Mouse (Mus musculus) forebrain, embryonic 15.5 days (tissue): ENCODE results near the gene Znhit6. TPM values are rescaled to one million over a fixed set of nuclear protein-coding genes. Genes with fewer than 3 reads are reported as not detected.
A peak's percentile ranks its signal among the peaks of the same experiment; 100 is the strongest.

ENCODE experiments used
- ATAC-seq: fragments of 200-750 bp; cut with Nextera tagmentation; replicated peaks from 2 replicates; pipeline ENCODE4 v1.8.0; 2017; ENCODE audit warnings: mild to moderate bottlenecking, moderate TSS enrichment, moderate library complexity
- H3K27ac ChIP-seq: fragments of 300-500 bp; sonication (generic); replicated peaks from 2 replicates; pipeline ENCODE4 v1.5.1; 2015; ENCODE audit warnings: mild to moderate bottlenecking, inconsistent platforms
- H3K27me3 ChIP-seq: fragments of 300-500 bp; sonication (generic); 2 replicates; pipeline ENCODE4 v1.6.1; 2015; ENCODE audit warnings: inconsistent platforms
- H3K36me3 ChIP-seq: fragments of 300-500 bp; sonication (generic); 2 replicates; pipeline ENCODE4 v1.6.1; 2015; ENCODE audit warnings: mild to moderate bottlenecking, inconsistent platforms
- H3K4me1 ChIP-seq: fragments of 300-500 bp; sonication (generic); 2 replicates; pipeline ENCODE4 v1.6.1; 2015; ENCODE audit warnings: inconsistent platforms
- H3K4me2 ChIP-seq: fragments of 300-500 bp; sonication (generic); replicated peaks from 2 replicates; pipeline ENCODE4 v1.6.1; 2015; ENCODE audit warnings: mild to moderate bottlenecking, inconsistent platforms
- H3K4me3 ChIP-seq: fragments of 300-500 bp; sonication (generic); 2 replicates; pipeline ENCODE4 v1.5.1; 2015; ENCODE audit warnings: mild to moderate bottlenecking, inconsistent platforms
- H3K9ac ChIP-seq: fragments of 300-500 bp; sonication (generic); replicated peaks from 2 replicates; pipeline ENCODE4 v1.6.1; 2015; ENCODE audit warnings: mild to moderate bottlenecking, inconsistent platforms
- H3K9me3 ChIP-seq: fragments of 300-500 bp; sonication (generic); 2 replicates; pipeline ENCODE4 v1.6.1; 2016; ENCODE audit warnings: inconsistent platforms
- WGBS: fragments of 180-500 bp; shearing (Covaris S2); methylation state at CpG from one replicate; pipeline ENCODE4 v1.1.7; 2015; ENCODE audit warnings: mixed read lengths; 5-methylcytosine and 5-hydroxymethylcytosine counted together
- polyA plus RNA-seq: library from polyadenylated mRNA; unstranded; fragments of >200 nt; fragmentation: Nextera tagmentation; extraction: Ambion mirVana; gene quantifications from 2 replicates; pipeline ENCODE4 v1.2.1, GENCODE M21; 2015

Znhit6 gene
- polyA plus RNA-seq, 1 experiment from 2014 or later = 27.8 TPM

DNA sequence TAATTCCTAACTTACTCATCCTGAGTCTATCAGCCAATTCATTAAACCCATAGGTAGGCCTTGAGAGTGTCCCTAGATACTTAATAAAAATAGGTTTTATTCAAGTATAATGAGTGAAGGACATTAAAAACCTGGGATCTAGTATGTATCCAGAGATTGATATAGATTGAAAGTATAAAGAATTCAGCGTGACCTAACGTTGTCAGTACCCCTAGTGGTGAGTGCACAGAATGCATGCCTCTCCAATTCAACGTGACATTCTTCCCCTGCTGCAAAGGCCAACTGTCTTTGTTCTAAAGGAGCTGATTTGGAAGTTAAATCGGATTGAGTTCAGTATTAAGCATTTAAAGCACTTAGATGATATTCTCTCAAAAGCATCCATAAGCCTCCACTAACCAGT lies 36.7 kb downstream of the Znhit6 start:
- no peaks in the 10 kb centered on the region for H3K36me3 ChIP-seq
- no peaks in the 10 kb centered on the region for H3K9me3 ChIP-seq
- H3K27me3 ChIP-seq = no peaks in the 10 kb centered on the region
- 17% methylated on average over 4 of the region's 4 CpGs for WGBS
- H3K9ac ChIP-seq = no peak overlapping the region
- H3K4me2 ChIP-seq = no peak overlapping the region
- no peak overlapping the region for H3K27ac ChIP-seq
- H3K4me3 ChIP-seq = no peak overlapping the region
- ATAC-seq = no peak
- peaks cover 13% of the 10 kb centered on the region for H3K4me1 ChIP-seq

DNA sequence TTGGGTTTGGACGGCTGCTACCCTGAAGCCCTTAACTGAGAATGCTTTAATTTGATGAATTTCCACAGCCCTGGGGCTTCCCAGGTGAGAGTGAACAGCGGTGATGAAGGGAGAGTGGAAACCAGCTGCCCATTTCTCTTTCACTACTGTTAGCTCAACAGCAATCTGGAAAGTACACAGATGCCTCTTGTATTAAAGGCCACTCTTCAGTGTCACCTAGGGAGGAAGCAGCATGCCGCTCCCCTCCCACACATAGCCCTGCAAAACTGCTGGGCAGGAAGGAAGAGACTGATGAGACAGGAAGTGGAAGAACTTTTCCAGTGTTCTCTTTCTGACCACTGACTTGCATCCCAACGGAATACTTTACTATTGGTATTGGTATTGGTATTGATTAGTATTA lies 37.2 kb downstream of the Znhit6 start:
- Histone ChIP-seq H3K36me3 (no peaks in the 10 kb centered on the region), H3K4me1 (peaks cover 13% of the 10 kb centered on the region), H3K9ac (no peak overlapping the region), H3K4me3 (no peak overlapping the region), H3K4me2 (no peak overlapping the region), H3K9me3 (no peaks in the 10 kb centered on the region), H3K27ac (no peak overlapping the region), H3K27me3 (no peaks in the 10 kb centered on the region)
- 90% methylated on average over 4 of the region's 4 CpGs for WGBS
- no peak; the same call in 1 of the 2 replicates for ATAC-seq

DNA sequence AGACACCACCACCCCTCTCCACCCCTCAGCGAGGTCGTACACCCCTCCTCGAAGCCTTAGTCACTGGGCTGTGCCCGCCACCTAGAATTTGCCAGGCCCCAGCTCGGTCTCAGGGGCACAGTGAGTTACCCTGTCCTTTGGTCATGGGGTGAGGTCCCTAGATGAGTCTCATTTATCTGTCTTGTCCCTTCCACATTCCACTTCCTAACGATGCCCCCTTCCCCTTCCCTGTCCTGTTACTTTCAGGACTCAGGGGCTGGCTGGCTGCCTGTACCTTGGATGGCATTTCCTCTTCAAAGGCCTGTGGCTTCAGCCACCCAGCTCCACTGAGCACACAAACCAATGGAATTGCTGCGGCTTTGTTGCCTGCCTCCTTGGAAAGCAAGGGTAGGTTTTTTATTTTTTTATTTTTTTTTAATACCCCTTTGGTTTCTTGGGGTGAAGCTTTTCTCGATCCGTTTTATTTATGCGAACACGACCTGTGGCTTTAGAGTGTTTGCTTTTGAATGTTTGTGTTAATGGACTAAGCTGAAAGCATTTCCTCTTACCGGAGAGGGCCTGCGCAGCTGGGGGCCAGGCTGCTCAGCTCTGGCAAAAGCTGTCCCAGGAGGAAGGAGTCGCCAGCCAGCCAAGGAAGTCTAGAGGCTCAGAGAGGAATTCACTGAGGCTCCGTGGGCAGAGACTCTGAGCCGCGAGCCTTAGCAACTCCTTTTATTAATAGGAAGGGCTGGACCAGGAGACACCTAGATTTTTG lies 38.5 kb downstream of the Znhit6 start:
- Histone ChIP-seq H3K9me3 (no peaks in the 10 kb centered on the region), H3K27ac (0 out of 2 replicates have a peak overlapping the region, but pooled peaks have one; percentile 34), H3K4me1 (peaks cover 13% of the 10 kb centered on the region), H3K36me3 (no peaks in the 10 kb centered on the region), H3K9ac (no peak overlapping the region), H3K4me2 (no peak overlapping the region), H3K27me3 (no peaks in the 10 kb centered on the region), H3K4me3 (no peak overlapping the region)
- ATAC-seq = 0 out of 2 replicates have a peak, but pooled peaks have one; percentile 20
- WGBS = 16% methylated on average over 17 of the region's 17 CpGs

DNA sequence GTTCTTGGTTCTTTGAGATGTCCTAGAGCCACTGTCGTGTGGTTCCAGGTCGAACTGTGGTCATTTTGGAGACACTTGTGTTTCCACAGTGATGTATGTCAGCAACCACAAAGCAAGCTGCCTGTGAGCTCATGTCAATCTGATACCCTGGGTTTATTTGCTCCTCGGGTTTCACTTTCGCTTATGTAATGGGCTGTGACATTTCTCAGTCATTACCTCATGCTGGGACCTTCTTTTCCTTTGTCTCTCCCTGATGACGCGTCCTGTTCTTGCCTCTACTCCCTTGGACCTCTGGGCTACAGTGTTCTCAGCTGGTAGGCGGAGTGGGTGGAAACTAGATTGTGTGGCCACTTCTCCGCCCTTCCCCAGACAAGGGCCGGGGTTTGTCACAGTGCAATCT lies 42.3 kb downstream of the Znhit6 start:
- no peak for ATAC-seq

DNA sequence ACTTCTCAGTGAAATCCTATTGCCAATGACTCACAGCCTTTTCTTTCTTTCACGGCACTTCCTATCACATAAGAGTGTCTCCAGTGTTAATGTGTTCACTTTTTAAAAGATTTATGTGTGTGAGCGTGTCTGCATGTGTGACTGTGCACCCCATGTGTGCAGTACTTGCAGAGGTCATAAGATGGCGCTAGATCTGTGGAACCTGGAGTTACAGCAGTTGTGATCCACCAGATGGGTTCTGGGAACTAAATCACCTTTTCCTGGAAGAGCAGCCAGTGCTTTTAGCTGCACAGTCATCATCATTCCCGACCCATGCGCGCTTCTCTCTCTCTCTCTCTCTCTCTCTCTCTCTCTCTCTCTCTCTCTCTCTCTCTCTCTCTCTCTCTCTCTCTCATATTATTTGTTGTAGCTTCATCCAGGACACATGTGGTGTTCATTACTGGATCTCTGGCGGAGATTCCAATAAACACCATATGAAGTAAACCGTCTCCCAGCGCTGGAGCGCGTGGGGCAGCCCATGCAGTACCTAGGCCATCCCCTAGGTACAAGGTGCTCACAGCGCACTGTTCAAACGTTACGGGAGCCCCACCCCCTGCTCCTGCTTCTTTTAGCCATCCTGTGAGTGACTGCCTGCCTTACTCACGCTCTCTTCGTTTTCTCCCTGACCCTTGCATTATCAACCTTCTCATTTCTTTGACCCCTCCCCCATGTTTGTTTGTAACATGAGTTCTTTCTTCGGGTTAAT lies 43.8 kb downstream of the Znhit6 start:
- no peak overlapping the region for H3K27ac ChIP-seq
- 86% methylated on average over 17 of the region's 17 CpGs for WGBS
- no peak overlapping the region for H3K9ac ChIP-seq
- H3K27me3 ChIP-seq = no peaks in the 10 kb centered on the region
- peaks cover 5% of the 10 kb centered on the region for H3K4me1 ChIP-seq
- H3K4me3 ChIP-seq = no peak overlapping the region
- H3K4me2 ChIP-seq = no peak overlapping the region
- H3K36me3 ChIP-seq = no peaks in the 10 kb centered on the region
- ATAC-seq = no peak
- H3K9me3 ChIP-seq = no peaks in the 10 kb centered on the region

More for the DNA sequence above, 42.3 kb downstream of the Znhit6 start:
- H3K36me3 ChIP-seq = no peaks in the 10 kb centered on the region
- 80% methylated on average over 9 of the region's 9 CpGs for WGBS
- no peak overlapping the region for H3K9ac ChIP-seq
- no peaks in the 10 kb centered on the region for H3K9me3 ChIP-seq
- H3K4me1 ChIP-seq = peaks cover 13% of the 10 kb centered on the region
- H3K4me3 ChIP-seq = no peak overlapping the region
- H3K27me3 ChIP-seq = no peaks in the 10 kb centered on the region
- H3K4me2 ChIP-seq = no peak overlapping the region
- H3K27ac ChIP-seq = no peak overlapping the region

DNA sequence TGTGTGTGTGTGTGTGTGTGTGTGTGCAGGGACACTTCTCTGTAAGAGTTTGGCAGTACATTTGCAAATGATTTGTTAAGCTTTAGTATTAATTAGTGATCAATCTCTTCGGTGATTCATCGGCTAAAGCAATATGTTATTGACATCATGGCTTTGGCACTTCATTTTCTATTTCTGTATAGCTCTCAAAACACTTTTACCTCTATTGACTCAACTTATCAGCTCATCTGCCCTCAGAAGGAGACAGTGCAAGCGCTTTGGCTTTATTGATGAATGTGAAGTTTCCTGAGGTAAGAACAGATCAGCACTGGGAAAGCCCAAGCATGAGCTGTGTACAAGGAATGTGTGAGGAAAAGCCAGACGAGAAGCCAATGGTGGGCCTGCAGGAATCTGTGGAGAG lies 45.2 kb downstream of the Znhit6 start:
- Histone ChIP-seq H3K36me3 (no peaks in the 10 kb centered on the region), H3K9me3 (no peaks in the 10 kb centered on the region), H3K4me1 (no peaks in the 10 kb centered on the region), H3K27me3 (no peaks in the 10 kb centered on the region), H3K9ac (no peak overlapping the region), H3K4me3 (no peak overlapping the region), H3K27ac (no peak overlapping the region), H3K4me2 (no peak overlapping the region)
- WGBS = 94% methylated on average over 4 of the region's 4 CpGs
- no peak for ATAC-seq

DNA sequence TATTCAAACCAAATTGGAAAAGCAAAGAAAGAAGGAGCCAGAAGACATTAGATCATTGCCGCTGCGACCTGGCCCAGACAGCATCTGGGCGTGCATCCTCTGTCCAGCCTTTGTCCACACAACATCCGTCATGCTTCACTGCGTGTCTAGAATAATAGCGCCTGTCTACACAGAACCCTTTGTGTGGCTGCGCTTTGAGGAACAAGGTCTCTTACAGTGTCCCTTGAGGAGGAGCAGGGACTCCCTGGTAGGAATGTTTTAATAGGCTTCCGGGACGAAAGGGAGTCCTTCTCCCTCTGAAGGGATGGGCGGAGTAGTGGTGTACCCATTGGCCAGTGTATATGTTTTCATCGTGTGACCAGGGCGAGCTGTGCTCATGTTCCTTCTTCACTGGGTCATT lies 47.0 kb downstream of the Znhit6 start:
- Histone ChIP-seq H3K36me3 (no peaks in the 10 kb centered on the region), H3K9ac (no peak overlapping the region), H3K27ac (no peak overlapping the region), H3K9me3 (no peaks in the 10 kb centered on the region), H3K4me2 (no peak overlapping the region), H3K27me3 (no peaks in the 10 kb centered on the region), H3K4me1 (no peaks in the 10 kb centered on the region), H3K4me3 (no peak overlapping the region)
- 77% methylated on average over 12 of the region's 12 CpGs for WGBS
- no peak for ATAC-seq

DNA sequence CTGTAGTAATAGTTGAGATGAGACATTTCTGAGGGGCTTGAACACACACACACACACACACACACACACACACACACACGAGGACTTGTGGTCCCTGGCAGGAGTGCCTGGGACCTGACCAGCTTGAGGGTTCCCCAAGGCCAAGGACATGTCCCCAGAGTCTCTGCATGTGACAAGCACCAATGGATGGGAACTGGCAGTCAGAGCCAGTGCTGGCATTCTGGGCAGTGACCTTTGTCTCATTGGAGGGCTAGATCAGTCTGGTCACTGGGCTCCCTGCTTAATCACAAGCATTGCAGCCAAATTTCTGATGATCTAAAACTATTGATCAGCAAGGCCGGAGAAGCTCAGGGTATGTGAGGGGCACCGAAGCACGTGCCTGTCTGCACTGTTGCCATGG lies 48.8 kb downstream of the Znhit6 start:
- no peak for ATAC-seq
- Histone ChIP-seq H3K27me3 (no peaks in the 10 kb centered on the region), H3K9ac (no peak overlapping the region), H3K9me3 (no peaks in the 10 kb centered on the region), H3K27ac (no peak overlapping the region), H3K4me3 (no peak overlapping the region), H3K36me3 (no peaks in the 10 kb centered on the region), H3K4me1 (no peaks in the 10 kb centered on the region), H3K4me2 (no peak overlapping the region)
- 92% methylated on average over 4 of the region's 4 CpGs for WGBS

DNA sequence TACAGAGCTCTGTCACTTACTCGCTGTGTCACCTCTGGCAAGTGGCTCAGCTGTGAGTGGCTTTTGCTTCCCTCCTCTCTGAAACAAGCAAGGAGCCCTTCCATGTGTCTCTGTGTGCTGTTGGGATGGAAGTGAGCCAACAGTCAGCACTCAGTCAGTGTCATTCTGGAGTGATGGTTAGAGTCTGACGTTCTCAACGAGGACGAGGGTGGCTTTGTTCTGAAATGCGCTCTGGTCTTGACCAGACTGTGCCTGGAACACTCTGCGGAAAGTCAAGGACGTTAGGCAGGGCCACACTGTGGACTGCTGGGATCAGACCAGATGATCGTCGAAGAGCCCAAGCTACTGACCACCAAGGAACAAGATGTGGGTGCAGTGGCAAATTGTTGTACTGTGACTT lies 49.5 kb downstream of the Znhit6 start:
- WGBS = 78% methylated on average over 9 of the region's 9 CpGs
- ATAC-seq = no peak; the same call in 1 of the 2 replicates

DNA sequence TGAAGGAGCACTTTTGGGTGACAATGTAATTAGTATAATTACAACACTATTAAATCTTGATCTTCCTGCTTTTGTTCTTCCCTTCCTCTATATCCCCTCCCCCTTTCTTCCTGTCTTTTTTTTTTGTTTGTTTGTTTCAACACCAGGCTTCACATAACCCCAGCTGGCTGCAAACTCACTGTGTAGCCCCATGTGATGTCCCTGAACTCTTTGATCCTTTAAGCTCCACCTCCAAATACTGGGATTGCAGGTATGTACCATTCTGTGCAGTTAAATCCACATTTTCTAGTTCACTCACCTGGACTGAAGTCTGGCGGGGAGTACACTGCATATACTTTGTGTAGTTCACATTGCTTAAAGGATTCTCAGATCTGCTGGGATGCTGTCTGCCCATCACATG lies 50.1 kb downstream of the Znhit6 start:
- Histone ChIP-seq H3K4me2 (no peak overlapping the region), H3K27me3 (no peaks in the 10 kb centered on the region), H3K9ac (no peak overlapping the region), H3K36me3 (no peaks in the 10 kb centered on the region), H3K9me3 (no peaks in the 10 kb centered on the region), H3K4me1 (no peaks in the 10 kb centered on the region), H3K27ac (no peak overlapping the region), H3K4me3 (no peak overlapping the region)
- ATAC-seq = no peak
- 97% methylated on average over 1 of the region's 1 CpGs for WGBS

More for the DNA sequence above, 49.5 kb downstream of the Znhit6 start:
- H3K27ac ChIP-seq = no peak overlapping the region
- no peaks in the 10 kb centered on the region for H3K27me3 ChIP-seq
- H3K9ac ChIP-seq = no peak overlapping the region
- H3K4me1 ChIP-seq = no peaks in the 10 kb centered on the region
- no peaks in the 10 kb centered on the region for H3K9me3 ChIP-seq
- H3K4me3 ChIP-seq = no peak overlapping the region
- no peak overlapping the region for H3K4me2 ChIP-seq
- H3K36me3 ChIP-seq = no peaks in the 10 kb centered on the region

DNA sequence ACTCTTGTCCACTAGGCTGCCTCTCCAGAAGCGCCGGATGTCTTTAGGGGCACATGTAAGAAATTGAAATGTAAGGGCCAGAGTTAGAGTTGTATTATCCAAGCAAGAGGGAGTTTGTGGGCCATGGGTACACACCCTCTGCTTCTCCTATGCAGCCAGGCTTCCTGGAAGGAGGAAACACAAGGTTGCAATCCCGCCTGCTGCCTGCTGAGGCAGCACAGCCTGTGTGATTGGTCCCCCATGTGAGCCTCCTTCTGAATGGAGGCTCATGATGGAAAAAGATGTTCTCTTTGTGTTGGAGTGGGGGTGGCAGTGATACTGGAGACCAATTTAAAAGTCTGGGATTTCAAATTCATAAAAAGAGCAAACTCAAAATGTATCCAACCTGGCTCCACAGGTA lies 51.8 kb downstream of the Znhit6 start:
- no peak overlapping the region for H3K27ac ChIP-seq
- H3K27me3 ChIP-seq = no peaks in the 10 kb centered on the region
- H3K4me3 ChIP-seq = no peak overlapping the region
- 82% methylated on average over 3 of the region's 3 CpGs for WGBS
- H3K9me3 ChIP-seq = no peaks in the 10 kb centered on the region
- H3K4me1 ChIP-seq = no peaks in the 10 kb centered on the region
- H3K36me3 ChIP-seq = no peaks in the 10 kb centered on the region
- 0 out of 2 replicates have a peak, but pooled peaks have one; percentile 20 for ATAC-seq
- no peak overlapping the region for H3K9ac ChIP-seq
- no peak overlapping the region for H3K4me2 ChIP-seq

DNA sequence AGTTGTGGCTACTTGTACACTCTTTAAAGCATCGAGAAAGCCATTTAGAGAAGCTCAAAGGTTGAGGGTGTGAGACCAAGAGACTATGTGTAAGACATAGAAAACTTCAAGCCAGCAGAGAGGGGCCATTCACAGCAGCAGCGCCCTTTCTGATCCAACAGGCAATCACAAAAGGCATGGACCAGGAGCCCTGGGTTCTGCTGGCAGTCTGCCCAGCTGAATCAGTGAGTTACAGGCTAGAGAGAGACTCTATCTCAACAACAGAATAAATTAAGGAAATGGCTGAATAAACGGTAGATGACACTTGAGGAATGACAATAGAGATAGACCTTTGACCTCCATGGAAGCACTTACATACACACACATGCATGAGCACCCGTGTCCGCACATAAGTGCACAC lies 52.6 kb downstream of the Znhit6 start:
- H3K36me3 ChIP-seq = no peaks in the 10 kb centered on the region
- no peak overlapping the region for H3K9ac ChIP-seq
- H3K4me2 ChIP-seq = no peak overlapping the region
- no peaks in the 10 kb centered on the region for H3K4me1 ChIP-seq
- WGBS = 40% methylated on average over 5 of the region's 5 CpGs
- no peak for ATAC-seq
- no peak overlapping the region for H3K4me3 ChIP-seq
- no peaks in the 10 kb centered on the region for H3K9me3 ChIP-seq
- no peaks in the 10 kb centered on the region for H3K27me3 ChIP-seq
- no peak overlapping the region for H3K27ac ChIP-seq
